Mouse (Mus musculus) neutrophil, adult 5-6 weeks (primary cell): ENCODE results near the gene Serpina3f. TPM values are rescaled to one million over a fixed set of nuclear protein-coding genes. Genes with fewer than 3 reads are reported as not detected.

ENCODE experiments used
- ATAC-seq: fragments of 151-379, 151-347 bp; 2 replicates; pipeline ENCODE4 v1.8.0; 2017; ENCODE audit warnings: mild to moderate bottlenecking, moderate TSS enrichment; ENCODE audit not compliant: insufficient number of reproducible peaks, poor library complexity, low FRiP score, severe bottlenecking; ENCODE audit errors: extremely low read depth
- total RNA-seq: library from RNA; stranded (forward); fragments of 200-1000 nt; gene quantifications from 2 replicates; pipeline ENCODE4 v1.2.3, GENCODE M21; 2017

The Serpina3f gene
- total RNA-seq, 1 experiment from 2014 or later = 2.8 TPM

DNA sequence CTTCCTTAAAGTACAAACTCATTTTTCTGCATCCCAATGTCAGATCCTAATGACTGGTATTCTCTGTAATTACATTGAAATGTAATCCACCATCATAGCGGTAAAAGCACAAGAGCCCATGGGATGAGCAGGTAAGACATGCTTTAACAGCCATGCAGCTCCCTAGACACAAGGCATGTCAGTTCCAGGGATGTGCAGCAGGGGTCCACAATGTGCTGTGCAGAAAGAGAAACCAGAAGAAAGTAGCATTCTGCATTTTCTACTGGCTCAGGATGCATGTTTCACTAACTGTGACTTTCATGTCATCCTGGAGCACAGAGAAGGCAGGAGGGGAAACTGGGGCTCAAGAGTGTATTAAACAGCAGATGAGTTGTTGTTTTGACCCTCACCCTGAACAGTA, 30.7 kb downstream of the Serpina3f start:
- no peak for ATAC-seq

DNA sequence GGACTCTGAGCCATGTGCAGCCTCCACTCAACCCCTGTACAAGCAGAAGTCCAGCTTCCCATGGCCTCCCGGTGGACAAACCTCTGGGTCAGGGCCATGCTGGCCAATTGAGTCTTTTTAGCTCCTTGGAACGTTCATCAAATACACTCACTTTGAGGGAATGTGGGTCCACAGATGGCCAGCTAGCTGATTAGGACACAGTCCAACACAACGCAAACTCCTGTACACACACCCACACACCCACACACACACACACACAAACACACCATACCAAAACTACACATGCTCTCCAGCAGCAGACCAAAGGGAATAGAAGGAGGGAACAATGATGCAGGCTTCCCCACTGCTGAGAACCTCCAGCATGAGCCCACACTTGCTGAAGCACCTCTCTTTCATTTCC, 31.3 kb downstream of the Serpina3f start:
- ATAC-seq = no peak

DNA sequence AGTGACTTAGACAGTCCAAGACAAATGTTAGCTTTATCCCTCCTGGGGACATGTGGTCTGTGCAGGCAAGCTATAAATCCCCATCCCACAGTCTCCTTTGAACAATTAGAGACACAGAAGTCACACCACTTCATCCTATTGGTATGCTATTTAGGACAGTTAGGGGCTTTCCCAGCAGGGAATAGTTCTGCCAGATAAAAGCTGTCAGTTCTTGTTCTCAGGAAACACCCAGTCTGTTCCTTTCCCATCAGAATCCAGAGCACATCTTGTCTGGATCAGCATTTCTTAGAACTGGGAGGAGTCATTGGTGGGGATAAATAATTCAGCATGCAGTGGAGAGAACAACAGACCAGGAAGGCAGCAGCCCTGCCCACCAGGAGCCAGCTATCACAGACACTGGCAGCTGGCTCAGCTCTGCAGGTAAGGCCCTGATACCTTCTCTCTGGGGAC, 33.2 kb downstream of the Serpina3f start:
- no peak for ATAC-seq

DNA sequence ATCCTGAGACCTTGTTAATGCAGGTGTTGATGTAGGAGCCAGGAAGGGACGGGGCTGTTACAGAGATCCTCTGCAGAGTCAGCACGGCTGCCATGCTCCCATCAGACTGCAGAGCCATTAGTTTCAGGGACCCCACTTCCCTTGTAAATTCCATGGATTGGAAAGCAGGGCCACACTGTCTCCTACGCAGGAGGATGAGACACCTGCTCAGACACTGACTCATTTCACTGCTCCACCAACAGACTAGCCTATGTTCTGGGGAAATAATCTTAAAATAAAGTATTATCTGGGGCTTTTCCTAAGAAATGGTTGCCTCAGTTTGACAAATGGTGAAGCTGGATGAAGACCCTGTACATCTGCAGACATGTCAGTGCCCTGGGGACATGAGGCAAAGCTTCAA, 33.9 kb downstream of the Serpina3f start:
- no peak for ATAC-seq

DNA sequence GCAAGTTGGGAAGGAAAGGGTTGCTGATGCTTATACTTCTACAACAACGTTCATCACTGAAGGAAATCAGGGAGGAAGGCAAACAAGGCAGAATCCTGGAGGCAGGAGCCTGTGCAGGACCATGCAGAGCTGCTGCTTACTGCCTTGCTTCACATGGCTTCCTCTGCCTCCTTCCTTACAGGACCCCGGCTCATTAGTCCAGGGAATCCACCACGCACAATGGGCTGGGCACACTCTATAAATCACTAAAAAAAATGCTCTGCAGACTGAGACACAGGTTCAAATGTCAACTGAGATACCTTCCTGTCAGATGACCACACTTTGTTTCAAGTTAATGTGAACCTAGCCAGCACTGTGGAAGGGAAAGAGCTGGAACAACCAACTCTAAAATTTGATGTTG, 46.7 kb downstream of the Serpina3f start:
- ATAC-seq = no peak

DNA sequence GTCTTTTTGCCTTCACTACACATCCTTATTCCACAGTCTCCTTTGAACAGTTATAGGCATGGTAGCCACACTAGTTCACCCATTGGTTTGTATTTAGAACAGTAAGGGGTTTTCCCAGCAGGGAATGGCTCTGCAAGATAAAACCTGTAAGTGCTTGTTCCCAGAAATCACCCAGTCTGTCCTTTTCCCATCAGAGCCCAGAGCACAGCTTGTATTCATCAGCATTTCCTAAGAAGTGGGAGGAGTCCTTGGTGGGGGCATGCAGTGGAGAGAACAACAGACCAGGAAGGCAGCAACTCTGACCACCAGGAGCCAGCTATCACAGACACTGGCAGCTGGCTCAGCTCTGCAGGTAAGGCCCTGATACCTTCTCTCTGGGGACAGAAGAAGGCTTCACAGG, 48.5 kb downstream of the Serpina3f start, which contains the start of gene Serpina3i:
Serpina3i (plus strand) TSS at position 260 of the 400 bp plus-strand sequence.
- ATAC-seq = no peak

DNA sequence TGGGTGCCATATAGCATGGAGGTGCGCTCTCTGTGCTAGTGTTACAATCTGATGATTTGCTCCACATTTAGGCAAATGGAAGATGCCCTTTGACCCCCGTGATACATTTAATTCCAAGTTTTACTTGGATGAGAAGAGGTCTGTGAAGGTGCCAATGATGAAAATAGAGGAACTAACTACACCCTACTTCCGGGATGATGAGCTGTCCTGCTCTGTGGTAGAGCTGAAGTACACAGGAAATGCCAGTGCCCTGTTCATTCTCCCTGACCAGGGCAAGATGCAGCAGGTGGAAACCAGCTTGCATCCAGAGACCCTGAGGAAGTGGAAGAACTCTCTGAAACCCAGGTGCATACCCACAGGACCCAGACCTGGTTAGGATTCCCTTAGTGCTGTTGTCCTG, 52.0 kb downstream of the Serpina3f start:
- no peak for ATAC-seq

Other genes starting within 250 kb of the Serpina3f start
- gene Serpina11, start 224.6 kb upstream of the Serpina3f start, total RNA-seq = 0.23 TPM in 1 of 2 replicates, not detected in the other
- gene Serpina9, start 200.8 kb upstream of the Serpina3f start, total RNA-seq = not detected in 2 replicates
- not detected in 2 replicates for gene Serpina12, start 170.1 kb upstream of the Serpina3f start, total RNA-seq
- not detected in 2 replicates for gene Serpina5, start 113.4 kb upstream of the Serpina3f start, total RNA-seq
- gene Serpina3a, start 101.8 kb upstream of the Serpina3f start, total RNA-seq = not detected in 2 replicates
- gene Serpina3b, start 86.5 kb upstream of the Serpina3f start, total RNA-seq = not detected in 2 replicates
- gene Serpina3c, start 60.7 kb upstream of the Serpina3f start, total RNA-seq = not detected in 2 replicates
- gene Serpina3g, start 21.7 kb downstream of the Serpina3f start, total RNA-seq = 41.3 and 43.1 TPM in 2 replicates
- 0.70 TPM in 1 of 2 replicates, not detected in the other for gene Serpina3i, start 48.6 kb downstream of the Serpina3f start, total RNA-seq
- gene Serpina3j, start 100.0 kb downstream of the Serpina3f start, total RNA-seq = not detected in 2 replicates
- not detected in 2 replicates for gene Serpina3k, start 123.9 kb downstream of the Serpina3f start, total RNA-seq
- not detected in 2 replicates for gene Serpina3m, start 123.9 kb downstream of the Serpina3f start, total RNA-seq
- gene Serpina3n, start 192.2 kb downstream of the Serpina3f start, total RNA-seq = not detected in 2 replicates